Mouse (Mus musculus) G1E (cell line): ENCODE measurements around the gene Il13ra1. TPM values are rescaled to one million over a fixed set of nuclear protein-coding genes. Genes with fewer than 3 reads are reported as not detected.

ENCODE experiments used
- ATAC-seq: 2 replicates; pipeline ENCODE4 v1.8.0; 2016; ENCODE audit warnings: mild to moderate bottlenecking; ENCODE audit not compliant: insufficient number of reproducible peaks, poor library complexity, low FRiP score, severe bottlenecking; ENCODE audit errors: extremely low read depth
- DNase-seq: peaks from one replicate; pipeline ENCODE4 v3.0.0; 2012; ENCODE audit warnings: low spot score
- H3K27me3 ChIP-seq: 2 replicates; pipeline ENCODE4 v1.6.1; 2012; ENCODE audit warnings: mild to moderate bottlenecking, low read length, inconsistent platforms; ENCODE audit not compliant: insufficient read depth
- H3K36me3 ChIP-seq: replicated peaks from 2 replicates; pipeline ENCODE3; 2012; ENCODE audit warnings: mild to moderate bottlenecking, inconsistent platforms
- H3K4me1 ChIP-seq: 2 replicates; pipeline ENCODE4 v1.6.1; 2012; ENCODE audit warnings: low read depth, low read length, inconsistent platforms, mixed read lengths; ENCODE audit not compliant: insufficient read depth
- H3K4me3 ChIP-seq: 2 replicates; pipeline ENCODE4 v1.5.1; 2012; ENCODE audit warnings: low read depth, mild to moderate bottlenecking, inconsistent platforms, low read length, moderate library complexity, mixed read lengths
- H3K9me3 ChIP-seq: replicated peaks from 2 replicates; pipeline ENCODE4 v1.6.1; 2012; ENCODE audit warnings: inconsistent platforms
- CTCF ChIP-seq: IDR thresholded peaks from 2 replicates; pipeline ENCODE4 v1.5.1; 2012; ENCODE audit warnings: low read depth, low read length, inconsistent platforms, mixed read lengths
- GATA1 ChIP-seq: IDR thresholded peaks from 2 replicates; pipeline ENCODE4 v1.6.1; 2012; ENCODE audit warnings: borderline replicate concordance, low read length, inconsistent platforms, mixed read lengths
- GATA2 ChIP-seq: IDR thresholded peaks from 2 replicates; pipeline ENCODE4 v1.6.1; 2012; ENCODE audit warnings: low read depth, low read length, inconsistent platforms, borderline replicate concordance
- POLR2AphosphoS5 ChIP-seq: IDR thresholded peaks from 2 replicates; pipeline ENCODE4 v1.6.1; 2012; ENCODE audit warnings: low read depth, low read length, inconsistent platforms; ENCODE audit not compliant: insufficient replicate concordance
- TAL1 ChIP-seq: conservative IDR thresholded peaks from 2 replicates; pipeline ENCODE4 v1.6.1; 2012; ENCODE audit warnings: low read depth, low read length, inconsistent platforms, mixed read lengths
- polyA plus RNA-seq: library from polyadenylated mRNA; stranded (reverse); fragments of >175 nt; gene quantifications from 2 replicates; pipeline ENCODE4 v1.2.3, GENCODE M21; 2012
- total RNA-seq, 2 experiments: library from RNA; stranded (forward) in 1 of 2; stranded (reverse) in 1 of 2; fragments of 200-1000 nt in 1 of 2; fragments of >200 nt in 1 of 2; fragmentation: Nextera tagmentation in 1 of 2; gene quantifications; 2 replicates each; pipeline ENCODE4 v1.2.3; 2014 to 2017

The Il13ra1 gene
- total RNA-seq (2014; fragmentation: Nextera tagmentation) = not detected in 2 replicates
- 0.05 TPM in 1 of 2 replicates, not detected in the other for total RNA-seq (2017)
- polyA plus RNA-seq = not detected in 2 replicates

- Histone ChIP-seq H3K9me3 (no peaks in the 10 kb centered on the region), H3K36me3 (no peaks in the 10 kb centered on the region), H3K4me3 (no peak within 1 kb of the TSS), H3K4me1 (no peaks in the 10 kb centered on the region), H3K27me3 (no peaks in the 10 kb centered on the region)
- ATAC-seq = no peak
- no peak for TF ChIP-seq GATA1
- TF ChIP-seq TAL1 = no peak
- TF ChIP-seq POLR2AphosphoS5 = no peak
- TF ChIP-seq CTCF = no peak
- TF ChIP-seq GATA2 = no peak
- DNase-seq = no peak
Observed at GRCm38 (mm10) chrX:36111622-36112421, at the start of gene Il13ra1. Il13ra1 (plus strand) TSS chrX:36112110.

- Histone ChIP-seq H3K36me3 (no peaks in the 10 kb centered on the region), H3K4me3 (no peak overlapping the region), H3K27me3 (no peaks in the 10 kb centered on the region), H3K9me3 (no peaks in the 10 kb centered on the region), H3K4me1 (no peaks in the 10 kb centered on the region)
- no peak for TF ChIP-seq POLR2AphosphoS5
- TF ChIP-seq CTCF = no peak
- no peak for TF ChIP-seq GATA1
- no peak for TF ChIP-seq GATA2
- no peak for TF ChIP-seq TAL1
- no peak for ATAC-seq
- DNase-seq = no peak
Observed at GRCm38 (mm10) chrX:36073997-36074396, 37.9 kb upstream of the Il13ra1 start.

GRCm38 (mm10) chrX:36077164-36077563 lies 34.7 kb upstream of the Il13ra1 start:
- ATAC-seq = no peak

GRCm38 (mm10) chrX:36082917-36083316 lies 29.0 kb upstream of the Il13ra1 start:
- Histone ChIP-seq H3K4me1 (no peaks in the 10 kb centered on the region), H3K4me3 (no peak overlapping the region), H3K9me3 (no peaks in the 10 kb centered on the region), H3K36me3 (no peaks in the 10 kb centered on the region), H3K27me3 (no peaks in the 10 kb centered on the region)
- TF ChIP-seq GATA1 = no peak
- no peak for TF ChIP-seq POLR2AphosphoS5
- ATAC-seq (no peak), DNase-seq (no peak)

More at GRCm38 (mm10) chrX:36077164-36077563, 34.7 kb upstream of the Il13ra1 start:
- H3K9me3 ChIP-seq = no peaks in the 10 kb centered on the region
- no peaks in the 10 kb centered on the region for H3K27me3 ChIP-seq
- H3K4me1 ChIP-seq = no peaks in the 10 kb centered on the region
- no peaks in the 10 kb centered on the region for H3K36me3 ChIP-seq
- DNase-seq = no peak
- H3K4me3 ChIP-seq = no peak overlapping the region
- no peak for TF ChIP-seq POLR2AphosphoS5
- TF ChIP-seq CTCF = no peak
- no peak for TF ChIP-seq TAL1
- TF ChIP-seq GATA2 = no peak
- no peak for TF ChIP-seq GATA1

- no peaks in the 10 kb centered on the region for H3K9me3 ChIP-seq
- DNase-seq (no peak), ATAC-seq (no peak)
- H3K4me3 ChIP-seq = no peak overlapping the region
- no peaks in the 10 kb centered on the region for H3K36me3 ChIP-seq
- no peak for TF ChIP-seq TAL1
- no peak for TF ChIP-seq POLR2AphosphoS5
- no peak for TF ChIP-seq GATA2
- TF ChIP-seq GATA1 = no peak
- no peak for TF ChIP-seq CTCF
- no peaks in the 10 kb centered on the region for H3K4me1 ChIP-seq
- no peaks in the 10 kb centered on the region for H3K27me3 ChIP-seq
Observed at GRCm38 (mm10) chrX:36088464-36089256, 23.2 kb upstream of the Il13ra1 start.

GRCm38 (mm10) chrX:36100883-36101282 lies 11.0 kb upstream of the Il13ra1 start:
- ATAC-seq = no peak
- Histone ChIP-seq H3K9me3 (no peaks in the 10 kb centered on the region), H3K36me3 (no peaks in the 10 kb centered on the region), H3K4me1 (no peaks in the 10 kb centered on the region), H3K4me3 (no peak overlapping the region), H3K27me3 (no peaks in the 10 kb centered on the region)
- no peak for DNase-seq
- TF ChIP-seq TAL1 (no peak), GATA2 (no peak), CTCF (no peak), POLR2AphosphoS5 (no peak)
